ENCODE assay signal across 28 mouse cellular contexts in the genomic region with DNA sequence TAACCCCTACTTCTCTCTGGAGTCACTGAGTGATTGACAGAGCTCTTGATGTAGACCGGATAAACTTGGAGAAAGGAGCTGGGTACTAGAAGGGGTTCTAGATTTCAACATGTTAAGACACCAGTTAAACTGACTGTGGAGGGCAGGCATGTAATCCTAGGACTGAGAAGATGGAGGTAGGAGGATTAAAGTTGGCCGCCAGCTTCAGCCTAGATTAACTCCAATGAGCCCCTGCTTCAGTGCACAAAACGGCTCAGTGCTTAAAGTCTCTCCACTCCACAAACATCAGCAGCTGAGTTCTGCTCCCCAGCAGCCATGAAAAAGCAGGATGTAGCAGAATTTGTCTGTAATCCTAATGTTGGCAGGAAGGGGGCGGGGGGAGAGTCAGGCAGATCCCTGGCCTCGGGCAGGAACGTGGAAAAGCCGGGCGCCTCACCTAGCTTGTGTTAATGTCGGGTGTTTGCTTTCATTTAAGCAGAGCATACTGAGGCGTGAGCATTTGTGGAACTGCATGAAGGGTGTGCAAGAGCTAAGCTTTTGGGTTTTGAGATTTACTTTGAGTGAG. TPM values are rescaled to one million over a fixed set of nuclear protein-coding genes. Genes with fewer than 3 reads are reported as not detected.
"Had no signal": no experiment of that assay in that cellular context is flagged by ENCODE, and none has a peak within 500 bp of the region (broad histone marks: within the 10 kb centered on the region; RNA-seq: fewer than 3 reads in every experiment).

No protein-coding gene starts in this region.

- ATAC-seq: liver, embryonic 12.5 days; midbrain, embryonic 13.5 days; midbrain, embryonic 16.5 days had no signal

- H3K27ac ChIP-seq: kidney, embryonic 15.5 days; limb, embryonic 10.5 days; limb, embryonic 13.5 days; liver, embryonic 12.5 days; liver, embryonic 15.5 days; lung, embryonic 15.5 days; midbrain, embryonic 10.5 days; midbrain, embryonic 13.5 days; stomach, embryonic 15.5 days had no signal

- H3K9ac ChIP-seq: kidney, embryonic 15.5 days; limb, embryonic 13.5 days; liver, embryonic 12.5 days; liver, embryonic 15.5 days; lung, embryonic 15.5 days; midbrain, embryonic 13.5 days; stomach, embryonic 15.5 days had no signal

- H3K4me2 ChIP-seq: kidney, embryonic 15.5 days; limb, embryonic 13.5 days; liver, embryonic 12.5 days; liver, embryonic 15.5 days; lung, embryonic 15.5 days; midbrain, embryonic 13.5 days; stomach, embryonic 15.5 days had no signal

- H3K36me3 ChIP-seq: kidney, embryonic 15.5 days; limb, embryonic 10.5 days; limb, embryonic 13.5 days; liver, embryonic 12.5 days; liver, embryonic 15.5 days; lung, embryonic 15.5 days; midbrain, embryonic 10.5 days; midbrain, embryonic 13.5 days; stomach, embryonic 15.5 days had no signal

- DNase-seq: kidney, adult 2 months; kidney, postnatal 14 days; kidney, postnatal 4 days; liver; lung, adult 18-20 months; lung, postnatal 10 days; lung, postnatal 36 days; right cerebral cortex, postnatal 25 days; spleen, adult 18-20 months; thymus, postnatal 36 days had no signal

- H3K9me3 ChIP-seq: kidney, embryonic 15.5 days; limb, embryonic 10.5 days; limb, embryonic 13.5 days; liver, embryonic 12.5 days; liver, embryonic 15.5 days; lung, embryonic 15.5 days; midbrain, embryonic 10.5 days; midbrain, embryonic 13.5 days; stomach, embryonic 15.5 days had no signal

- H3K4me3 ChIP-seq: kidney, embryonic 15.5 days; limb, embryonic 10.5 days; limb, embryonic 13.5 days; liver, embryonic 12.5 days; liver, embryonic 15.5 days; lung, embryonic 15.5 days; megakaryocyte, embryonic 14.5 days; midbrain, embryonic 10.5 days; midbrain, embryonic 13.5 days; myocyte; stomach, embryonic 15.5 days had no signal

RNA-seq across cellular contexts. Expression of gene Kcna7, which starts 3.9 kb away (rescaled TPM):
- total RNA-seq: layer of hippocampus, adult 18-20 months; layer of hippocampus, postnatal 14 days; monocyte, adult 5-6 weeks had no signal
- polyA plus RNA-seq: kidney, embryonic 15.5 days; limb, embryonic 13.5 days; liver, embryonic 15.5 days; lung, embryonic 15.5 days; midbrain, embryonic 10.5 days; midbrain, embryonic 13.5 days; midbrain, embryonic 16.5 days; neural tube, embryonic 14.5 days; stomach, embryonic 15.5 days had no signal

RNA-seq across cellular contexts. Expression of gene Ntf5, which starts 11.9 kb away (rescaled TPM):
- total RNA-seq: layer of hippocampus, adult 18-20 months; left cerebral cortex, postnatal 14 days; monocyte, adult 5-6 weeks had no signal
- polyA plus RNA-seq: midbrain, embryonic 13.5 days; midbrain, embryonic 16.5 days; neural tube, embryonic 14.5 days had no signal

RNA-seq across cellular contexts. Expression of gene Lhb, which starts 19.0 kb away (rescaled TPM):
- total RNA-seq: left cerebral cortex, adult 8-10 months; left cerebral cortex, postnatal 14 days; monocyte, adult 5-6 weeks had no signal
- polyA plus RNA-seq: kidney, adult 2 months; kidney, embryonic 15.5 days; limb, embryonic 10.5 days; limb, embryonic 13.5 days; liver, embryonic 12.5 days; liver, embryonic 15.5 days; midbrain, embryonic 10.5 days; neural tube, embryonic 14.5 days; stomach, embryonic 15.5 days had no signal

RNA-seq across cellular contexts. Expression of gene Lin7b, which starts 31.2 kb away (rescaled TPM):
- total RNA-seq: monocyte, adult 5-6 weeks had no signal
- polyA plus RNA-seq: liver, embryonic 15.5 days had no signal
